ENCODE assay signal across 19 mouse cellular contexts in the genomic region with DNA sequence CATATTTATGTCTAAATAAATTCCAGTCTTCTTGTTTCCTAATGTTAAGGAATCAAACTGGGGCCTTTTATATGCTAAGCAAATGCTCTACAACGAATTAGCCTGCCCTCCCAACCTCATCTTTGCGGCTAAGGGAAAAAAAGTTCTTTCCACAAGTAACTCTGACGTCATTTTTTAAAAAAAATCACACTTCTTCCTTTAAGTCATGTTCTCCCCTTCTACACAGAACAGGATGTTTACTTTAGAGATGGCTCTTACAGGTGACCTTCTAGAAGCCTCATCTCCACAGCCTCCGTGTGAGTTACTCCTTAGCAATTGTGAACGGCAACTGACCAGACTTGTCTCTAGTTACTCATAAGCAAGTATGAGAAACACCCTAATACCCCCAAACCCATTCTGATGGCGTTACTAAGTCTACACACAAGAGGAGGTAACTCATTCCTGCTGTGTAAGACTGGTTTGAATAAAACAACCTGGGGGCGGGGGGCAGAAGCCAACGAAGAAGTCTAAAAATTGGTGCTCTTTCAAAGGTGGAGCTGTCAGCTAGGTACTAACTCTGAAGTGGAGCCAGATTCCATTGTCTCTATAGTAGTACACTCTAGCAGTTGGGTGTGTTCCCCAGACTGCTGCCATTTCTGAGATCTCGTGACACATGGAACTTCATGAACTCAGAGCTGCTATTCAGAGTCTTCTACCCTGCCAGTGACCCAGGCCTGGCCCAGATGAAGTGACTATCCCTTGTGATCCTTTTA. TPM values are rescaled to one million over a fixed set of nuclear protein-coding genes. Genes with fewer than 3 reads are reported as not detected.
DNase-seq lines count a peak whose midpoint lies in the region; ATAC-seq and TF ChIP-seq lines count a peak whose summit lies in the region.
"Had no signal": no experiment of that assay in that cellular context is flagged by ENCODE, and none has a peak within 500 bp of the region (broad histone marks: within the 10 kb centered on the region; RNA-seq: fewer than 3 reads in every experiment).

No protein-coding gene starts in this region.

- no peak overlapping the region for H3K4me2 ChIP-seq in lung, postnatal 0 days (replicated peaks; ENCODE audit: low read depth, low read length)
- H3K4me2 ChIP-seq in stomach, postnatal 0 days (replicated peaks; ENCODE audit: low read depth), result no peak overlapping the region
- H3K4me2 ChIP-seq: forebrain, embryonic 12.5 days; heart, embryonic 13.5 days; limb, embryonic 15.5 days; midbrain, embryonic 15.5 days had no signal

- no peak overlapping the region for H3K27ac ChIP-seq in lung, postnatal 0 days (ENCODE audit: low read length)
- peak overlapping the region; percentile 60 for H3K27ac ChIP-seq in ES-Bruce4 (ENCODE audit: insufficient read depth, low read length)
- peak overlapping the region; percentile 63 for H3K27ac ChIP-seq in stomach, postnatal 0 days (replicated peaks)
- H3K27ac ChIP-seq: forebrain, embryonic 12.5 days; gastrocnemius, adult 2 months; heart, embryonic 13.5 days; limb, embryonic 15.5 days; midbrain, embryonic 15.5 days had no signal

- DNase-seq in lung, postnatal 0 days (ENCODE audit: low spot score), result peak; percentile 72
- DNase-seq in lung, postnatal 25 days (ENCODE audit: low spot score), result no peak
- DNase-seq in ZHBTc4 (ENCODE audit: low read depth, low spot score), result peak; percentile 44
- no peak for DNase-seq in stomach, postnatal 0 days (ENCODE audit: low spot score)
- DNase-seq in adrenal gland, adult 18-20 months (ENCODE audit: low spot score in 2 of 2), result no peak
- DNase-seq in natural killer cell, adult 2 months (ENCODE audit: low spot score in 2 of 2), result no peak
- DNase-seq in kidney, postnatal 36 days, result no peak
- DNase-seq: cerebellum, adult 2 months; gastrocnemius, adult 2 months; kidney, adult 11 months; lung, postnatal 10 days; retina, postnatal 1 day had no signal

- no peak for TF ChIP-seq CTCF in lung, postnatal 0 days (IDR thresholded peaks at IDR 0.05)
- no peak for TF ChIP-seq CTCF in ES-Bruce4 (IDR thresholded peaks at IDR 0.05; ENCODE audit: low read depth, low read length)
- no peak for TF ChIP-seq CTCF in stomach, postnatal 0 days (IDR thresholded peaks at IDR 0.05; ENCODE audit: low read depth)

- WGBS in lung, postnatal 0 days, result 26% methylated on average over 9 of the region's 9 CpGs
- 24% methylated on average over 9 of the region's 9 CpGs for WGBS in stomach, postnatal 0 days

- no peak for TF ChIP-seq POLR2A in ES-Bruce4 (IDR thresholded peaks at IDR 0.05; ENCODE audit: insufficient read depth, low read length)

- no peaks in the 10 kb centered on the region for H3K36me3 ChIP-seq in lung, postnatal 0 days (ENCODE audit: insufficient read depth, low read length)
- H3K36me3 ChIP-seq in ES-Bruce4 (ENCODE audit: control insufficient read depth, insufficient read depth, low read length, poor library complexity, severe bottlenecking), result no peaks in the 10 kb centered on the region
- no peaks in the 10 kb centered on the region; the same call in 1 of the 2 replicates for H3K36me3 ChIP-seq in stomach, postnatal 0 days (ENCODE audit: control insufficient read depth, insufficient read depth, low read length)

- no peaks in the 10 kb centered on the region for H3K27me3 ChIP-seq in lung, postnatal 0 days (replicated peaks; ENCODE audit: insufficient read depth, low read length)
- H3K27me3 ChIP-seq in ES-Bruce4 (ENCODE audit: control insufficient read depth, insufficient read depth, low read length, poor library complexity, severe bottlenecking), result no peaks in the 10 kb centered on the region
- no peaks in the 10 kb centered on the region for H3K27me3 ChIP-seq in stomach, postnatal 0 days (ENCODE audit: control insufficient read depth, insufficient read depth, low read length)
- H3K27me3 ChIP-seq: forebrain, embryonic 12.5 days; heart, embryonic 13.5 days; limb, embryonic 15.5 days; megakaryocyte, embryonic 14.5 days; midbrain, embryonic 15.5 days had no signal

- peaks cover 7% of the 10 kb centered on the region; the same call in 1 of the 2 replicates for H3K4me1 ChIP-seq in lung, postnatal 0 days (ENCODE audit: insufficient read depth, low read depth, low read length)
- H3K4me1 ChIP-seq in ES-Bruce4 (ENCODE audit: control insufficient read depth, insufficient read depth, low read length), result no peaks in the 10 kb centered on the region
- H3K4me1 ChIP-seq in stomach, postnatal 0 days (replicated peaks; ENCODE audit: control insufficient read depth, insufficient read depth), result no peaks in the 10 kb centered on the region

- H3K9ac ChIP-seq in lung, postnatal 0 days (replicated peaks; ENCODE audit: low read depth), result no peak overlapping the region
- H3K9ac ChIP-seq in ES-Bruce4 (ENCODE audit: low read depth, poor library complexity, severe bottlenecking), result no peak overlapping the region
- no peak overlapping the region for H3K9ac ChIP-seq in stomach, postnatal 0 days (ENCODE audit: low read length)
- H3K9ac ChIP-seq: forebrain, embryonic 12.5 days; heart, embryonic 13.5 days; limb, embryonic 15.5 days; midbrain, embryonic 15.5 days had no signal

- ATAC-seq in lung, postnatal 0 days, result no peak
- ATAC-seq in stomach, postnatal 0 days (ENCODE audit: low FRiP score, low TSS enrichment), result peak; percentile 41; the same call in 1 of the 2 replicates
- ATAC-seq: hindbrain, embryonic 16.5 days; midbrain, embryonic 15.5 days had no signal

- TF ChIP-seq EP300 in lung, postnatal 0 days (IDR thresholded peaks at IDR 0.05), result peak; percentile 16; the same call in 1 of the 2 replicates
- no peak for TF ChIP-seq EP300 in ES-Bruce4 (IDR thresholded peaks at IDR 0.05; ENCODE audit: insufficient read depth, low read depth, low read length)
- no peak for TF ChIP-seq EP300 in stomach, postnatal 0 days (optimal IDR thresholded peaks at IDR 0.05)

- H3K4me3 ChIP-seq in lung, postnatal 0 days (ENCODE audit: low read depth, low read length), result no peak overlapping the region
- H3K4me3 ChIP-seq in ES-Bruce4 (ENCODE audit: low read depth, low read length), result no peak overlapping the region
- H3K4me3 ChIP-seq in stomach, postnatal 0 days (ENCODE audit: low read depth, low read length), result no peak overlapping the region
- H3K4me3 ChIP-seq: forebrain, embryonic 12.5 days; gastrocnemius, adult 2 months; heart, embryonic 13.5 days; limb, embryonic 15.5 days; megakaryocyte, embryonic 14.5 days; midbrain, embryonic 15.5 days had no signal

- H3K9me3 ChIP-seq in lung, postnatal 0 days (ENCODE audit: low read length), result no peaks in the 10 kb centered on the region
- no peaks in the 10 kb centered on the region for H3K9me3 ChIP-seq in ES-Bruce4 (replicated peaks; ENCODE audit: control insufficient read depth, insufficient read depth, low read length, poor library complexity, severe bottlenecking)
- no peaks in the 10 kb centered on the region for H3K9me3 ChIP-seq in stomach, postnatal 0 days (ENCODE audit: control insufficient read depth, low read length)
- H3K9me3 ChIP-seq: forebrain, embryonic 12.5 days; heart, embryonic 13.5 days; limb, embryonic 15.5 days; megakaryocyte, embryonic 14.5 days; midbrain, embryonic 15.5 days had no signal

RNA-seq across cellular contexts. Expression of a gene that starts 1.4 kb away (rescaled TPM):
- 18.5 and 19.3 TPM in 2 replicates for polyA plus RNA-seq in lung, postnatal 0 days (2015; fragmentation: Nextera tagmentation; extraction: Ambion mirVana)
- 74.5 and 78.3 TPM in 2 replicates for polyA plus RNA-seq in ES-Bruce4 (2011; ENCODE audit: insufficient read depth, insufficient read length, low read depth, missing spikeins)
- polyA plus RNA-seq in stomach, postnatal 0 days (2015; fragmentation: Nextera tagmentation; extraction: Ambion mirVana), result 22.4 and 24.4 TPM in 2 replicates
- total RNA-seq in adrenal gland, adult 18-20 months (2021), result 10 to 100 TPM; 45.5 to 52.1 TPM

RNA-seq across cellular contexts. Expression of a gene that starts 19.3 kb away (rescaled TPM):
- polyA plus RNA-seq in lung, postnatal 0 days (2015; fragmentation: Nextera tagmentation; extraction: Ambion mirVana), result 94.3 and 107 TPM in 2 replicates
- 9.9 and 17.4 TPM in 2 replicates for polyA plus RNA-seq in ES-Bruce4 (2011; ENCODE audit: insufficient read depth, insufficient read length, low read depth, missing spikeins)
- 254 and 328 TPM in 2 replicates for polyA plus RNA-seq in stomach, postnatal 0 days (2015; fragmentation: Nextera tagmentation; extraction: Ambion mirVana)
- total RNA-seq in adrenal gland, adult 18-20 months (2021), result 100 to 1,000 TPM; 427 to 665 TPM

Comparison
In these comparisons a context has a peak if more than half of its experiments do, and no peak if none do; other contexts are left out.
1. DNase-seq: peak in lung, postnatal 0 days (single experiment) and ZHBTc4 (single experiment); none in lung, postnatal 25 days (single experiment), stomach, postnatal 0 days (single experiment), adrenal gland, adult 18-20 months (0 of 2), natural killer cell, adult 2 months (0 of 2) and kidney, postnatal 36 days (0 of 2).